Mouse (Mus musculus) forebrain, embryonic 14.5 days (tissue): ENCODE measurements at regions not wholly inside any gene's neighbourhood (a gene's known extent, or its start where the extent isn't known, plus 50 kb on each side); places are given as distances from the start of the nearest gene placed in this dataset.

Source experiments
- ATAC-seq: fragments of 200-750 bp; cut with Nextera tagmentation; 2 replicates; pipeline ENCODE4 v1.8.0; 2017; ENCODE audit warnings: mild to moderate bottlenecking, moderate library complexity
- DNase-seq: peaks from one replicate; pipeline ENCODE4 v3.0.0-alpha.2; 2015; ENCODE audit warnings: low spot score
- H3K27ac ChIP-seq: fragments of 300-500 bp; sonication (generic); 2 replicates; pipeline ENCODE4 v1.5.1; 2014; ENCODE audit warnings: low read depth, mild to moderate bottlenecking, control low read depth, low read length, moderate library complexity
- H3K27me3 ChIP-seq: fragments of 300-500 bp; sonication (generic); replicated peaks from 2 replicates; pipeline ENCODE4 v1.6.1; 2014; ENCODE audit warnings: low read length, control low read depth, mixed read lengths; ENCODE audit not compliant: control insufficient read depth, insufficient read depth
- H3K36me3 ChIP-seq: fragments of 300-500 bp; sonication (generic); 2 replicates; pipeline ENCODE4 v1.6.1; 2014; ENCODE audit warnings: low read length, control low read depth; ENCODE audit not compliant: control insufficient read depth, insufficient read depth
- H3K4me1 ChIP-seq: fragments of 300-500 bp; sonication (generic); 2 replicates; pipeline ENCODE4 v1.6.1; 2014; ENCODE audit warnings: antibody characterized with exemption, low read length, control low read depth; ENCODE audit not compliant: control insufficient read depth, insufficient read depth
- H3K4me2 ChIP-seq: fragments of 300-500 bp; sonication (generic); 2 replicates; pipeline ENCODE4 v1.6.1; 2014; ENCODE audit warnings: mild to moderate bottlenecking, control low read depth, low read length
- H3K4me3 ChIP-seq: fragments of 300-500 bp; sonication (generic); 2 replicates; pipeline ENCODE4 v1.5.1; 2014; ENCODE audit warnings: low read depth, low read length, control low read depth
- H3K9ac ChIP-seq: fragments of 300-500 bp; sonication (generic); 2 replicates; pipeline ENCODE4 v1.6.1; 2014; ENCODE audit warnings: mild to moderate bottlenecking, low read length, control low read depth, moderate library complexity
- H3K9me3 ChIP-seq: fragments of 300-500 bp; sonication (generic); replicated peaks from 2 replicates; pipeline ENCODE4 v1.6.1; 2016; ENCODE audit warnings: low read length, control low read depth, mixed read lengths; ENCODE audit not compliant: control insufficient read depth
- whole genome bisulfite sequencing: fragments of 180-500 bp; shearing (Covaris S2); extraction: QIAGEN DNeasy Blood & Tissue Kit; methylation state at CpG from one replicate; pipeline ENCODE4 v1.1.7; 2014; 5-methylcytosine and 5-hydroxymethylcytosine counted together

- no peak overlapping the region for H3K4me3 ChIP-seq
- H3K4me1 ChIP-seq = 0 out of 2 replicates have a peak, but pooled peaks cover 2% of the 10 kb centered on the region
- DNase-seq (no peak), ATAC-seq (no peak)
- no peaks in the 10 kb centered on the region for H3K36me3 ChIP-seq
- no peak overlapping the region for H3K9ac ChIP-seq
- no peak overlapping the region for H3K27ac ChIP-seq
- H3K4me2 ChIP-seq = no peak overlapping the region
- 29% methylated on average over 2 of the region's 2 CpGs for WGBS
- no peaks in the 10 kb centered on the region for H3K9me3 ChIP-seq
- H3K27me3 ChIP-seq = no peaks in the 10 kb centered on the region
Measured at GRCm38 (mm10) chr1:82042051-82042432, 190.9 kb upstream of the Gm9747 start.

GRCm38 (mm10) chr1:82042527-82042926, 190.4 kb upstream of the Gm9747 start:
- H3K4me2 ChIP-seq = no peak overlapping the region
- H3K27me3 ChIP-seq = no peaks in the 10 kb centered on the region
- no peak overlapping the region for H3K27ac ChIP-seq
- DNase-seq (no peak), ATAC-seq (no peak)
- no peak overlapping the region for H3K4me3 ChIP-seq
- H3K9me3 ChIP-seq = no peaks in the 10 kb centered on the region
- 0 out of 2 replicates have a peak, but pooled peaks cover 2% of the 10 kb centered on the region for H3K4me1 ChIP-seq
- 10% methylated on average over 3 of the region's 3 CpGs for WGBS
- H3K36me3 ChIP-seq = no peaks in the 10 kb centered on the region
- no peak overlapping the region for H3K9ac ChIP-seq

GRCm38 (mm10) chr1:82066291-82066690, 166.6 kb upstream of the Gm9747 start:
- H3K9me3 ChIP-seq = no peaks in the 10 kb centered on the region
- H3K36me3 ChIP-seq = no peaks in the 10 kb centered on the region
- no peak for ATAC-seq
- H3K27me3 ChIP-seq = no peaks in the 10 kb centered on the region
- H3K4me3 ChIP-seq = no peak overlapping the region
- 87% methylated on average over 6 of the region's 6 CpGs for WGBS
- no peaks in the 10 kb centered on the region for H3K4me1 ChIP-seq
- DNase-seq = no peak
- H3K9ac ChIP-seq = no peak overlapping the region
- no peak overlapping the region for H3K27ac ChIP-seq
- no peak overlapping the region for H3K4me2 ChIP-seq

GRCm38 (mm10) chr1:82068571-82068970, 164.3 kb upstream of the Gm9747 start:
- H3K4me3 ChIP-seq = no peak overlapping the region
- H3K27me3 ChIP-seq = no peaks in the 10 kb centered on the region
- H3K4me1 ChIP-seq = no peaks in the 10 kb centered on the region
- H3K4me2 ChIP-seq = no peak overlapping the region
- DNase-seq (no peak), ATAC-seq (no peak)
- WGBS = 69% methylated on average over 4 of the region's 4 CpGs
- H3K9ac ChIP-seq = no peak overlapping the region
- H3K9me3 ChIP-seq = no peaks in the 10 kb centered on the region
- H3K36me3 ChIP-seq = no peaks in the 10 kb centered on the region
- no peak overlapping the region for H3K27ac ChIP-seq

- Histone ChIP-seq H3K4me1 (no peaks in the 10 kb centered on the region), H3K27ac (no peak overlapping the region), H3K9ac (no peak overlapping the region), H3K4me2 (no peak overlapping the region), H3K27me3 (no peaks in the 10 kb centered on the region), H3K36me3 (no peaks in the 10 kb centered on the region), H3K9me3 (no peaks in the 10 kb centered on the region), H3K4me3 (no peak overlapping the region)
- ATAC-seq (peak; percentile 68), DNase-seq (no peak)
- 45% methylated on average over 9 of the region's 9 CpGs for WGBS
Measured at GRCm38 (mm10) chr1:82070181-82071109, 162.5 kb upstream of the Gm9747 start.

GRCm38 (mm10) chr1:82089136-82089839, 143.6 kb upstream of the Gm9747 start:
- no peaks in the 10 kb centered on the region for H3K4me1 ChIP-seq
- no peaks in the 10 kb centered on the region for H3K9me3 ChIP-seq
- no peak overlapping the region for H3K27ac ChIP-seq
- H3K4me3 ChIP-seq = no peak overlapping the region
- H3K9ac ChIP-seq = no peak overlapping the region
- H3K4me2 ChIP-seq = no peak overlapping the region
- no peaks in the 10 kb centered on the region for H3K27me3 ChIP-seq
- DNase-seq (no peak), ATAC-seq (no peak)
- H3K36me3 ChIP-seq = no peaks in the 10 kb centered on the region
- WGBS = 63% methylated on average over 6 of the region's 6 CpGs

GRCm38 (mm10) chr1:82095101-82095500, 137.8 kb upstream of the Gm9747 start:
- H3K9me3 ChIP-seq = no peaks in the 10 kb centered on the region
- no peak overlapping the region for H3K9ac ChIP-seq
- 88% methylated on average over 2 of the region's 2 CpGs for WGBS
- no peak overlapping the region for H3K27ac ChIP-seq
- H3K4me1 ChIP-seq = no peaks in the 10 kb centered on the region
- ATAC-seq = no peak
- no peak overlapping the region for H3K4me2 ChIP-seq
- DNase-seq = no peak
- no peak overlapping the region for H3K4me3 ChIP-seq
- no peaks in the 10 kb centered on the region for H3K27me3 ChIP-seq
- no peaks in the 10 kb centered on the region for H3K36me3 ChIP-seq

GRCm38 (mm10) chr1:82106756-82107155, 126.2 kb upstream of the Gm9747 start:
- DNase-seq (no peak), ATAC-seq (no peak)
- H3K4me3 ChIP-seq = no peak overlapping the region
- H3K36me3 ChIP-seq = no peaks in the 10 kb centered on the region
- no peaks in the 10 kb centered on the region for H3K4me1 ChIP-seq
- WGBS = 87% methylated on average over 5 of the region's 5 CpGs
- H3K4me2 ChIP-seq = no peak overlapping the region
- no peak overlapping the region for H3K9ac ChIP-seq
- H3K9me3 ChIP-seq = no peaks in the 10 kb centered on the region
- H3K27ac ChIP-seq = no peak overlapping the region
- H3K27me3 ChIP-seq = no peaks in the 10 kb centered on the region
